Mouse (Mus musculus) neural tube, embryonic 15.5 days (tissue): ENCODE measurements around the gene Cst7. TPM values are rescaled to one million over a fixed set of nuclear protein-coding genes. Genes with fewer than 3 reads are reported as not detected.
"Not testable (repeated sequence)": the region's sequence is repeated elsewhere in the genome, so short reads cannot be mapped to it uniquely, and the experiment has no call there.

Source experiments
- ATAC-seq: fragments of 200-750 bp; cut with Nextera tagmentation; 2 replicates; pipeline ENCODE4 v1.8.0; 2017; ENCODE audit warnings: mild to moderate bottlenecking, moderate TSS enrichment, moderate library complexity; ENCODE audit not compliant: low FRiP score
- H3K27ac ChIP-seq: fragments of 300-500 bp; sonication (generic); replicated peaks from 2 replicates; pipeline ENCODE4 v1.5.1; 2015; ENCODE audit warnings: mild to moderate bottlenecking, inconsistent platforms
- H3K27me3 ChIP-seq: fragments of 300-500 bp; sonication (generic); replicated peaks from 2 replicates; pipeline ENCODE4 v1.6.1; 2015; ENCODE audit warnings: inconsistent platforms
- H3K36me3 ChIP-seq: fragments of 300-500 bp; sonication (generic); 2 replicates; pipeline ENCODE4 v1.6.1; 2015; ENCODE audit warnings: inconsistent platforms
- H3K4me1 ChIP-seq: fragments of 300-500 bp; sonication (generic); 2 replicates; pipeline ENCODE4 v1.6.1; 2015; ENCODE audit warnings: inconsistent platforms
- H3K4me2 ChIP-seq: fragments of 300-500 bp; sonication (generic); 2 replicates; pipeline ENCODE4 v1.6.1; 2015; ENCODE audit warnings: inconsistent platforms, mild to moderate bottlenecking, moderate library complexity
- H3K4me3 ChIP-seq: fragments of 300-500 bp; sonication (generic); replicated peaks from 2 replicates; pipeline ENCODE4 v1.5.1; 2015; ENCODE audit warnings: mild to moderate bottlenecking, inconsistent platforms
- H3K9ac ChIP-seq: fragments of 300-500 bp; sonication (generic); replicated peaks from 2 replicates; pipeline ENCODE4 v1.6.1; 2015; ENCODE audit warnings: mild to moderate bottlenecking, inconsistent platforms
- H3K9me3 ChIP-seq: fragments of 300-500 bp; sonication (generic); replicated peaks from 2 replicates; pipeline ENCODE4 v1.6.1; 2016; ENCODE audit warnings: inconsistent platforms
- WGBS: fragments of 180-500 bp; shearing (Covaris S2); methylation state at CpG from one replicate; pipeline ENCODE4 v1.1.7; 2015; ENCODE audit warnings: mixed read lengths; 5-methylcytosine and 5-hydroxymethylcytosine counted together
- polyA plus RNA-seq: library from polyadenylated mRNA; unstranded; fragments of >200 nt; fragmentation: Nextera tagmentation; extraction: Ambion mirVana; gene quantifications from 2 replicates; pipeline ENCODE4 v1.2.1, GENCODE M21; 2015

The Cst7 gene
- polyA plus RNA-seq = 0.15 and 2.9 TPM in 2 replicates

DNA sequence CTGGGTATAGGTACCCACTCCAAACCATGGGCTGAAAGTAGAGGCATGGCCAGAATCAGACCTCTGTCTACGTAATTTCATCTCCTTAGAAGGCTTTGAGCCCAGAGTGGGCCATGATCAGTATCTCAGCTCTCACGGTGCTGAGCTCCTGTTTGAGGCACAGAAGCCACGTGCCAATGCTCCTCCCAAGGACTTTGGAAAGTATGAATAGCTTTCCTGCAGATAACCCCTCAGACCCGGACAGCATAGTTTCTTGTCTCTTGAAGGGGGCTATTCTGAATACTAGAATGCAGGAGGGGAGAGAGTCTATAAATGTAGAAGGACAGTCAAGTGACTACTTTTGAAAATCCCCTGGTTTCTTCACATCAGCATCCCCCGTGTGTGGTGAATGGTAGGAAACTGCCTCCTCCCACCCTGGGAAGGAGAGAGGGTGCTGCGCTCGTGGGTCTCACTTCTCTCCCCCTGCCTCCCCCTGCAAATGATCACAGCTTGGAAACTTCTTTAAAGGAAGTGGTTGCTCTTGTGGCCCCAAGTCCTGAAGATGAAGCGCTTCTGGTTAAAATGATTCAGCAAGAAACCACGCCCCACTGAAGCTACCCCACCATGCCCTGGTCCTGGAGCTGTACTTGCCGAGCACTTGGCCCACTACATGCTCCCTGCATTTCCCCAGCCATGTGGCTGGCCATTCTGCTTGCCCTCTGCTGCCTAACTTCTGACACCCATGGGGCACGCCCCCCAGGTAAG is at the start of gene Cst7:
Gene Cst7, plus strand, starts transcription at position 569 of the 744 bp plus-strand sequence.
- Histone ChIP-seq H3K9ac (no peak within 1 kb of the TSS), H3K27ac (no peak within 1 kb of the TSS), H3K27me3 (no peaks in the 10 kb centered on the region), H3K36me3 (no peaks in the 10 kb centered on the region; the same call in 1 of the 2 replicates), H3K4me3 (no peak within 1 kb of the TSS), H3K4me1 (no peaks in the 10 kb centered on the region), H3K4me2 (no peak within 1 kb of the TSS), H3K9me3 (no peaks in the 10 kb centered on the region)
- 79% methylated on average over 11 of the region's 11 CpGs for WGBS
- ATAC-seq = no peak

DNA sequence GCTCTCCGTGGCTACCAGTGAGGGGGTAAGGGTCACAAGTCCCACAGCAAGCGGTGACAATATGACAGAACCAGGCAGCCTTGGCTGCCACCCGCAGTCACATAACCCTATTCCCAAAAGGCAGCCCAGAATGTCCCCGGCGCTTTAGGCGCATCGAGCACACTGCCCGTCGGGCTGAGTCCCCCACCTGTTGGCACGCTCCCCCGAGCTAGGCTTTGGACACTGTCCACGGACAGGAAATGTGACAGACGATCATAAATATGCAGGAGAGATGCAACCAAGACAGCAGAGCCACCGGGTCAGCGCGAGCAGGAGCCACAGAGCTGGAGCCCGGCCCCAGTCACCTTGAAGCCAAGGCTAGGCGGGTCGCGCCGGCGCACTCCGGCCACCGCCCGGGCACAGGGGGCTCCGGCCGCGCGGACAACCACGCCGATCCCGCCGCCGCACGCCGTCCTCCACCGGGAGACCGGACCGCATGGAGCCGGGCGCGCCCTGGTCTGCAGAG is 44.5 kb upstream of the Cst7 start:
- Histone ChIP-seq H3K27me3 (peaks cover 19% of the 10 kb centered on the region), H3K9me3 (no peaks in the 10 kb centered on the region), H3K4me2 (peak overlapping the region; percentile 90), H3K9ac (peak overlapping the region; percentile 51; the same call in 1 of the 2 replicates), H3K27ac (no peak overlapping the region), H3K4me3 (peak overlapping the region; percentile 48), H3K4me1 (peaks cover 7% of the 10 kb centered on the region), H3K36me3 (no peaks in the 10 kb centered on the region)
- 2% methylated on average over 42 of the region's 42 CpGs for WGBS
- peak; percentile 70 for ATAC-seq

DNA sequence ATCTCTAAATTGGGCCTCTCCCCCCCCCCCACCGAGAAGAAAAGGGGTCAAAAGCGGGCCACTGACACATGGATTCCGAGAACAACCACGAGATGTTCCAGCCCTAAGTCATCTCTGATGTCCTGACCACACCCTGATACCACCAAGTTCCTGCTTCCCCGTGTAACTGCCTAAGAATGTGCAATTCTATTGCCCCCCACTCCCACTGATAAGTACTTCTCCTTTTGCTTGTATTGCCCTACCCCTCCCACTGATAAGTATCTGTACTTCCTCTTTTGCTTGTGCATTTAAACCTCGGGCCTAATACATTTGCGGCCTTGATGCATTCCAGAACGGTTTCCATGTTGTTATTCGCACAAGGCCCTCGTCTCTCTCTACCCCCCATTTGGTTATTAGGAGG is 20.6 kb upstream of the Cst7 start:
- not testable (repeated sequence) for H3K27ac ChIP-seq, H3K4me3 ChIP-seq, H3K9ac ChIP-seq, H3K4me1 ChIP-seq, H3K36me3 ChIP-seq, H3K4me2 ChIP-seq, H3K9me3 ChIP-seq, H3K27me3 ChIP-seq, ATAC-seq
- 84% methylated on average over 10 of the region's 10 CpGs for WGBS

DNA sequence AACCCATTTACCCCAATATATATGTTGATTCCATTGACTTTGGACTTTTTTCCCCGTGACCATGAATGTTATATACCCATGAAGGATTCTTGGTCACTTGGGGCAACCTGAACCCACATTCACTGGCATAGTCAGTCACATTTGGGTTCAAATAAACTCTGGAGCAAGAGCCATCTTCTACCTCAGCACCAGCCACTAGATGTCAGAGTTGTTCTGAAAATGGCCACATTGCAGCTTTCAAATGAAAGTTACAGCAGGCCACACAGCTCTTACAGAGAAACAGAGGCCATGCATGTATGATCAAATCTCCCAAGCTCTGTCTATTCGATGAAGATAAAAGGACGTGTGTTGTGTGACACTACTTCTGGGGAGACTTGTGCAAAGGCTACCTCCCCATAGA is 11.6 kb upstream of the Cst7 start:
- no peak; the same call in 1 of the 2 replicates for ATAC-seq

DNA sequence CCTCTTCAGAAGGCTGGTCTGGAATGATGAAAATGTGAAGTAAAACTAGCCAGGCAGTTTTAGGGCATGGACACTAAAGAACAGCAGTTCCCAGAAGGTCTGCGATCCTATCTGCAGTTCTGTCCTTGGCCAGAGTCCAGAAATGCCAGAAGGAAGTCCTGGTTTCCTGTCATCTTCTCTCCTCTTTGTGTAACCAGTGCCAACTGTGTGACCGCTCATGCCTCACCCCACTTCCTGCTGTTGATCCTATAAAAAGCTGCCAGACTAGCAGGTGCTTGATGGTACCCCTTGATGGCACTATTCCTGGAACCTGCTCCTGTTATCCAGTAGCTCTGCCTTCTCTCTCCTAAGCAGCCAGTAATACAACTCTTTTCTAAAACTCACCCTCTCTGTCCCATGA is 3.2 kb upstream of the Cst7 start:
- Histone ChIP-seq H3K27me3 (no peaks in the 10 kb centered on the region), H3K27ac (no peak overlapping the region), H3K4me2 (no peak overlapping the region), H3K9ac (no peak overlapping the region), H3K4me3 (no peak overlapping the region), H3K36me3 (no peaks in the 10 kb centered on the region; the same call in 1 of the 2 replicates), H3K4me1 (no peaks in the 10 kb centered on the region), H3K9me3 (no peaks in the 10 kb centered on the region)
- ATAC-seq = no peak
- 87% methylated on average over 2 of the region's 2 CpGs for WGBS

More for the DNA sequence above, 11.6 kb upstream of the Cst7 start:
- Histone ChIP-seq H3K9ac (no peak overlapping the region), H3K27me3 (no peaks in the 10 kb centered on the region), H3K9me3 (no peaks in the 10 kb centered on the region), H3K4me2 (no peak overlapping the region), H3K4me1 (no peaks in the 10 kb centered on the region), H3K4me3 (no peak overlapping the region), H3K36me3 (no peaks in the 10 kb centered on the region), H3K27ac (no peak overlapping the region)
- 54% methylated on average over 3 of the region's 3 CpGs for WGBS

DNA sequence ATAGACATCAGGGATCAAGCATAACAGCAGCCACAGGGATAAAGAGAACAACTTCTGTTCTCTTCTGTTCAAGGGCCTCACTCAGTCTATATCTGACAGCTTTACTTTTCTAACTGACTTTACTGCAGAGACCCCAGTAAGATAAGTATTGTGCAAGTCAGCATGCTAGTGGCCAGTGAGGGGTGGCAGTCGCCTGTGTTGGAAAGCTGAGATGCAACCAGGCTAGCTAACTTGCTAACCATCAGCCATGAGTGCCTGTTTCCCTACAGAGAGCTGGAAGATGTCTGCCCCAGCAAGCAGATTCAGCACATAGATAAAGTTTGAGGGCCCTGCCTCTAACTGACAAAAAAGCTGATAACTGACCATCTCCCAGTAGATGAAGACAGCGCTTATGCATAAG is 546 bp downstream of the Cst7 start:
- Histone ChIP-seq H3K27ac (no peak overlapping the region), H3K36me3 (no peaks in the 10 kb centered on the region; the same call in 1 of the 2 replicates), H3K4me2 (no peak overlapping the region), H3K4me3 (no peak overlapping the region), H3K4me1 (no peaks in the 10 kb centered on the region), H3K27me3 (no peaks in the 10 kb centered on the region), H3K9me3 (no peaks in the 10 kb centered on the region), H3K9ac (no peak overlapping the region)
- ATAC-seq = no peak
- WGBS = 92% methylated on average over 2 of the region's 2 CpGs

DNA sequence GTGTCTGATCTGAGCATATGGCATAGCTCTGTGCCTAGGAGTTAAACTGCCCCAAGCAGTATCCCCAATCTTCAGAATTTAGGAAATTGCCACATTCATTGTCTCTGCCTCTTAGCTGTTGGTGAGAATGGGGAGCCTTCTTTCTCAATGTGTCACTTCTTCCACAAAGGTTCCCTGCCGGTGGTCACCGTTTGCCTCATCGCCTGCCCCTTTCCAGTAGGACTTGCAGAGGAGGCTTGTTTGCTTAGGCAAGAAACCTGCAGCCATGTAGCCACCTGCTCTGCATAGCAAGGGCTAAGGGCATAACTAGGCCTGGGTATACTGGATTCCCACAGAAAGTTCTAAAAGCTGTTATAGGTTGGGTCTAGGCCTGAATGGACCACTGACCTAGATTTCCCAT is 2.2 kb downstream of the Cst7 start:
- no peak overlapping the region for H3K27ac ChIP-seq
- H3K4me3 ChIP-seq = no peak overlapping the region
- no peaks in the 10 kb centered on the region for H3K27me3 ChIP-seq
- H3K4me2 ChIP-seq = no peak overlapping the region
- no peaks in the 10 kb centered on the region for H3K4me1 ChIP-seq
- no peaks in the 10 kb centered on the region for H3K9me3 ChIP-seq
- ATAC-seq = no peak
- H3K36me3 ChIP-seq = peaks cover under 1% of the 10 kb centered on the region; the same call in 1 of the 2 replicates
- 91% methylated on average over 3 of the region's 3 CpGs for WGBS
- H3K9ac ChIP-seq = no peak overlapping the region

DNA sequence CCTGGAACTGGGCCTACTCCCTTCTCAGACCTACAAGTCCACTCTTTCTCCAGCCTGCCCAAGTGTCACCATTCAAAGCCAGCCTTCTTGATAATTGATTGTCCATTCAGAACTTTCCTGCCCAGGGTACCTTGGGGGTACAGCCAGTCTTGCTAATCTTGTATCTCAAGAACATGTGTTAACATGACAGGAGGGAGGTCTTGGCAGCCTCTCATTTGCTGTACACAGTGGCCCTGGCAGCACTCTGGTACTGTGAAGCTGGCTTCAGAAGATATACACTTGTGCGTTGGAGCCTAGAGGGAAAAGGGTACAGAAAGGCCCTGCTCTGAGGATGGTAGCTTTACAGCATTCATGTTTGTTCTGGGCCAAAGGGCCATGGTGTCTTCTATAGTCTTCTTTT is 6.0 kb downstream of the Cst7 start:
- no peak for ATAC-seq
- no peak overlapping the region for H3K4me2 ChIP-seq
- no peaks in the 10 kb centered on the region for H3K4me1 ChIP-seq
- H3K27me3 ChIP-seq = no peaks in the 10 kb centered on the region
- H3K9ac ChIP-seq = no peak overlapping the region
- no peak overlapping the region for H3K4me3 ChIP-seq
- peaks cover 3% of the 10 kb centered on the region; the same call in 1 of the 2 replicates for H3K36me3 ChIP-seq
- H3K9me3 ChIP-seq = no peaks in the 10 kb centered on the region
- 97% methylated on average over 1 of the region's 1 CpGs for WGBS
- H3K27ac ChIP-seq = no peak overlapping the region

DNA sequence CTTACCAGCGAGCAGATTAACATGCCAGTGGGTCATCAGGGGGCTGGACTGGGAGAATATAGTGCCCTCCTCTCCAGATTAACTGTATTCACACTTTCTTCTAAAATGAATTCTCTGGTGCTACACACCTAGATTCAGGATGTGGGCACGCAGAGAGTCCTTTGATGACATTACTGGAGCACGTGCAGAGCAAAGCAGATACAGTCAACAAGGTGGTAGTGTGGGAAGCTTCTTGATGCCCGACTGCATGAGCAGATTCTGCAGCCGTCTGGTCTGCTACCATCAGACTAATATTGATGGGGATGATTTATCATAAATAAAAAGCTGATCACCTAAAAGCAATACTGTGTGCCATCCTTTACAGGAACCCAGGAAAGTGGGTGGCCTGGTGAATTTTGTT is 8.4 kb downstream of the Cst7 start:
- H3K27me3 ChIP-seq = no peaks in the 10 kb centered on the region
- no peak overlapping the region for H3K4me2 ChIP-seq
- H3K36me3 ChIP-seq = peaks cover 14% of the 10 kb centered on the region
- H3K9me3 ChIP-seq = no peaks in the 10 kb centered on the region
- H3K4me1 ChIP-seq = no peaks in the 10 kb centered on the region
- no peak for ATAC-seq
- H3K9ac ChIP-seq = no peak overlapping the region
- no peak overlapping the region for H3K4me3 ChIP-seq
- WGBS = 88% methylated on average over 5 of the region's 5 CpGs
- H3K27ac ChIP-seq = no peak overlapping the region

DNA sequence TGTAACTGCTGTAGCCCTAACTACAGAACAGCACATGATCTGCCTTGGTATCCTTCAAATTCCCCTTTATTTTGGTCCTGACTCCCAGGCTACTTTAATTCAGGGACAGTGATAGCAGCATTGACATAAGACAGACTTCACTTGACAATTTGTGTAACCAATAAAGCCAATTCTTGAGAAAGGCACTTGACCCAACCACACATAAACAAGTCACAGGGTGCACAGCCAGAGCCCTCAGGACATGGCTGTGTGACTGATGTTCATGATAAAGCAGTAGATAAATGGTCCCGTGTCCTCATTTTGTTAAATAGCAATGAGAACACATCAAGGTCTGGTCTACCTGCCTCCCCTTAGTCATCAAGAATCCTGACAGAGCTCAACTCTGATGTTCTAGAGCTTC is 9.4 kb downstream of the Cst7 start:
- H3K36me3 ChIP-seq = peaks cover 24% of the 10 kb centered on the region
- no peak overlapping the region for H3K4me2 ChIP-seq
- whole genome bisulfite sequencing = 86% methylated on average over 1 of the region's 1 CpGs
- no peak overlapping the region for H3K4me3 ChIP-seq
- H3K9me3 ChIP-seq = no peaks in the 10 kb centered on the region
- no peak for ATAC-seq
- H3K27ac ChIP-seq = no peak overlapping the region
- H3K4me1 ChIP-seq = no peaks in the 10 kb centered on the region
- H3K9ac ChIP-seq = no peak overlapping the region
- H3K27me3 ChIP-seq = no peaks in the 10 kb centered on the region

DNA sequence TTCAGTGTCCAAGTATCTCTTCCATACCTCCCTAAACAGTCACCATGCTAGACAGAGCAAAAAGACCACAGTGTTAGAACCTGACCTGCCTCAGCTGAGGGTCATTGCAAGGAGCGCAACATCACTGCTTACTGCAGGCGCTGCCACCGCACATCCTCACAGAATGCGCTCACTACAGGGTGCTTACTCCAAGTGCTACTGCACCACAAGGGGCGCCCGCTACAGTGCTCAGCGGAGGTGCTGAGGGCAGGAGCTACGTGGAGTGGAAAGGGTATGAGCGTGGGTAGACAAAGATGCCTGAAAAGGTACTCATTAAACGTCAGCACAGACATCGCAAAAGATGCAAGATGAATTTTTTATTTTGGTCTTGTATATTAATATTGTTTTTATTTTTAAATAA is 18.9 kb downstream of the Cst7 start:
- Histone ChIP-seq H3K4me1 (no peaks in the 10 kb centered on the region), H3K4me3 (no peak overlapping the region), H3K27ac (no peak overlapping the region), H3K9me3 (no peaks in the 10 kb centered on the region), H3K9ac (no peak overlapping the region), H3K27me3 (no peaks in the 10 kb centered on the region), H3K36me3 (peaks cover 72% of the 10 kb centered on the region), H3K4me2 (no peak overlapping the region)
- no peak for ATAC-seq
- WGBS = 83% methylated on average over 11 of the region's 11 CpGs

DNA sequence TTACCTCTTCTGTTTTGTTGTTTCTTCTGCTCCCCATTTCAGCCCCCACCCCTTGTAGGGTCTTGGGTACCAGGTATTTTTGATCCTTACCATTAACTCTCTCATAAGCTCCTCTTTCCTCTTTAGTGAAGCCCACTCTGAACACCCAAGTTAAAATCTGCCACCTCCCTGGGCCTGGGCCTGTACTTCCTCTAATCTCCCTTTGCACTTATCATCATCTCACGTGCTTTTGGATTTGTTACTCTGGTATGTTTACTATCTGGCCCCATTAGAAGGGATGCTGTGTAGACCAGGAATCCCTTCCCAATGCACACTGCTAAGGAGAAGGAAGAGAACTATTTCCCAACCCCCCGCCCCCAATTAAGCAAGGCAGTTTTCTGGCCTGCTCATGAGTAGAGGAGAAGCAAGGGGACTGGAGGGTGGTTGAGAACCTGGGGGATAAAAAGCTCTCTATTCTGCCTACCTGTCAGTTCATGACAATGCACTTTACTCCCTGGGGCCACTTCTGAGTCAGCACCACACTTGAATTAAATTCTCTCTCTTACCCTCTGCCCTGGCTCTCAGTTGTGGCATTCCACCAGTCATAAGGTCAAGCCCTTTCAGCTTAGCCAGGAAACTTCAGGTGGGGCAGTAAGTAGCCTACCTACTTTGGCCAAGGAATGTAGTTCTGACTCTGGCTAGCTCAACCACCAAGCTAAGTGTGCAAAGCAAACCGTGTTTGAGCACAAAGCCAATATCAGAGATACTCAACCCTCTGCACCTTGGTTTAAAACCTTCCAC is 25.4 kb downstream of the Cst7 start:
- no peak for ATAC-seq
- Histone ChIP-seq H3K27ac (no peak overlapping the region), H3K4me2 (no peak overlapping the region), H3K36me3 (peaks cover 32% of the 10 kb centered on the region), H3K9ac (no peak overlapping the region), H3K4me3 (no peak overlapping the region), H3K4me1 (no peaks in the 10 kb centered on the region), H3K27me3 (no peaks in the 10 kb centered on the region), H3K9me3 (no peaks in the 10 kb centered on the region)
- WGBS = 94% methylated on average over 3 of the region's 3 CpGs
